Mouse (Mus musculus): Measurements from ENCODE around the gene Cep131.

DNA sequence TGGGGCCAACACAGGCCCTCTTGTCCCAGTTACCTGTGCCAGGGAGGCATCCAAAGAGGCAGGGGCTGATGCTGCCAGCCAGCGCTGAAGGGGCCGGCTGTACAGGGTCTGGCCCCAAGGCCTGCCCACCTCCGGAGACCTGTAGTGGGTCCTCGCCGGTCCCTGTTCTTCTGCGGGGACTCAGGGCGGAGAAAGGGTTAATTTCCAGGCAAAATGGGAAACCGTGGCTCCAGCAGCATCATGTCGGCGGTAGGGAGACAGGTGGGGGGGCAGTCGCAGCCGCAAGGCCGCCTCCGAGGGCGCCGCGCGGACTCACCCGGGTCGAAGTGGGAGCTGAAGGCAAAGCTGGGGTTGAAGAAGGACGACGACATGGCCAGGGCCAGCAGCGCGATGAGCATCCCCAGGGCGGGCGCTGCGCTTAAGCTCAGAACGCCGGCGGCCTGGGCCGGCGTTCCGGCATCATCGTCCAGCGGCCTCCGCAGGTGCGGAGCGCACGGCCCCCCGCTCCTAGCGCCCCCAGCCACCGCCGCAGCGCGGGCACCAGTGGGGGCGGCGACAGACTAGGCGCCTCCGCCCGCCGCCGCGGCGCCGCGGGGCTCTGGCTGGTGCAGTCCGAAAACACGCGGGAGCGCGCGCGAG is 40.0 kb downstream of the Cep131 start, which contains the start of gene Aatk:
- TF ChIP-seq MAX (IDR thresholded peaks at IDR 0.05; ENCODE audit: low read depth), result no peak
- no peak for TF ChIP-seq POLR2A (IDR thresholded peaks at IDR 0.05; ENCODE audit: insufficient read length, low read depth)
- TF ChIP-seq USF1 (IDR thresholded peaks at IDR 0.05; ENCODE audit: low read depth), result no peak
